Mouse (Mus musculus) small intestine, adult 2 months (tissue): ENCODE data around the gene Acaa1a.

ENCODE experiments used
- CTCF ChIP-seq: fragments of 200-500 bp; IDR thresholded peaks from 2 replicates; pipeline ENCODE4 v1.5.1; 2012; ENCODE audit warnings: low read depth, mild to moderate bottlenecking, control low read depth, inconsistent platforms, low read length, moderate library complexity, mixed read lengths; ENCODE audit not compliant: insufficient replicate concordance, insufficient read length; ENCODE audit errors: extremely low read depth
- POLR2A ChIP-seq: fragments of 200-500 bp; IDR thresholded peaks from 2 replicates; pipeline ENCODE4 v1.6.1; 2012; ENCODE audit warnings: low read depth, mild to moderate bottlenecking, control low read depth, inconsistent platforms, low read length, moderate library complexity

GRCm38 (mm10) chr9:119334324-119334723 lies 5.2 kb upstream of the Acaa1a start:
- TF ChIP-seq CTCF (no peak), POLR2A (no peak)
